Mouse (Mus musculus): Measurements from ENCODE around the gene H2-K1. TPM values are rescaled to one million over a fixed set of nuclear protein-coding genes. Genes with fewer than 3 reads are reported as not detected.

Gene H2-K1
- polyA plus RNA-seq, 1 experiment from 2014 or later: 18.3 TPM

GRCm38 (mm10) chr17:34032806-34033205, 32.7 kb upstream of the H2-K1 start:
- Histone ChIP-seq H3K4me2 (peak overlapping the region; percentile 92), H3K27me3 (replicated peaks) (peaks cover 7% of the 10 kb centered on the region), H3K4me3 (peak overlapping the region; percentile 92), H3K27ac (ENCODE audit: poor library complexity, severe bottlenecking) (peak overlapping the region; percentile 94; the same call in 1 of the 2 replicates), H3K9ac (peak overlapping the region; percentile 94), H3K9me3 (replicated peaks) (no peaks in the 10 kb centered on the region), H3K36me3 (peaks cover 61% of the 10 kb centered on the region), H3K4me1 (replicated peaks) (peaks cover 46% of the 10 kb centered on the region)
- no peak for ATAC-seq (ENCODE audit: insufficient number of reproducible peaks, low FRiP score)
- WGBS: 50% methylated on average over 9 of the region's 9 CpGs

GRCm38 (mm10) chr17:34032174-34032632, 32.1 kb upstream of the H2-K1 start:
- ATAC-seq (ENCODE audit: insufficient number of reproducible peaks, low FRiP score): peak; percentile 44
- under 1% methylated on average over 47 of the region's 48 CpGs for WGBS
- Histone ChIP-seq H3K4me1 (replicated peaks) (peaks cover 48% of the 10 kb centered on the region), H3K9ac (peak overlapping the region; percentile 94), H3K36me3 (peaks cover 55% of the 10 kb centered on the region), H3K27ac (ENCODE audit: poor library complexity, severe bottlenecking) (peak overlapping the region; percentile 94), H3K4me2 (peak overlapping the region; percentile 92), H3K4me3 (peak overlapping the region; percentile 92), H3K27me3 (replicated peaks) (peaks cover 1% of the 10 kb centered on the region; the same call in 1 of the 2 replicates), H3K9me3 (replicated peaks) (no peaks in the 10 kb centered on the region)

GRCm38 (mm10) chr17:34031465-34032173, 31.5 kb upstream of the H2-K1 start, which contains the start of the genes Slc39a7 and Rxrb:
Slc39a7 (minus strand) TSS chr17:34031682.
Rxrb (plus strand) TSS chr17:34031812.
- Histone ChIP-seq H3K4me3 (peak within 1 kb of the TSS; percentile 92), H3K27me3 (replicated peaks) (no peaks in the 10 kb centered on the region), H3K4me1 (replicated peaks) (peaks cover 54% of the 10 kb centered on the region), H3K4me2 (peak within 1 kb of the TSS; percentile 92), H3K9me3 (replicated peaks) (no peaks in the 10 kb centered on the region), H3K27ac (ENCODE audit: poor library complexity, severe bottlenecking) (peak within 1 kb of the TSS; percentile 94), H3K36me3 (peaks cover 49% of the 10 kb centered on the region), H3K9ac (peak within 1 kb of the TSS; percentile 94)
- WGBS: under 1% methylated on average over 77 of the region's 88 CpGs
- ATAC-seq (ENCODE audit: insufficient number of reproducible peaks, low FRiP score): peak; percentile 83

- Histone ChIP-seq H3K36me3 (peaks cover 42% of the 10 kb centered on the region), H3K4me3 (peak overlapping the region; percentile 92), H3K27ac (ENCODE audit: poor library complexity, severe bottlenecking) (peak overlapping the region; percentile 94), H3K4me2 (peak overlapping the region; percentile 92), H3K4me1 (replicated peaks) (peaks cover 61% of the 10 kb centered on the region), H3K27me3 (replicated peaks) (no peaks in the 10 kb centered on the region), H3K9me3 (replicated peaks) (no peaks in the 10 kb centered on the region), H3K9ac (peak overlapping the region; percentile 94)
- 5% methylated on average over 20 of the region's 20 CpGs for WGBS
- peak; percentile 1; the same call in 1 of the 2 replicates for ATAC-seq (ENCODE audit: insufficient number of reproducible peaks, low FRiP score)
These were observed 30.7 kb upstream of the H2-K1 start for GRCm38 (mm10) chr17:34030861-34031326.

GRCm38 (mm10) chr17:34029890-34030595, 29.9 kb upstream of the H2-K1 start:
- Histone ChIP-seq H3K9ac (peak overlapping the region; percentile 94), H3K9me3 (replicated peaks) (no peaks in the 10 kb centered on the region), H3K4me2 (peak overlapping the region; percentile 92), H3K27ac (ENCODE audit: poor library complexity, severe bottlenecking) (peak overlapping the region; percentile 17; the same call in 1 of the 2 replicates), H3K4me1 (replicated peaks) (peaks cover 70% of the 10 kb centered on the region), H3K4me3 (peak overlapping the region; percentile 92), H3K36me3 (peaks cover 33% of the 10 kb centered on the region), H3K27me3 (replicated peaks) (no peaks in the 10 kb centered on the region)
- no peak for ATAC-seq (ENCODE audit: insufficient number of reproducible peaks, low FRiP score)
- WGBS: 76% methylated on average over 21 of the region's 21 CpGs

- 86% methylated on average over 18 of the region's 18 CpGs for WGBS
- H3K36me3 ChIP-seq: peaks cover 28% of the 10 kb centered on the region
- H3K4me3 ChIP-seq: peak overlapping the region; percentile 92
- H3K9me3 ChIP-seq (replicated peaks): no peaks in the 10 kb centered on the region
- peak overlapping the region; percentile 92 for H3K4me2 ChIP-seq
- H3K9ac ChIP-seq: peak overlapping the region; percentile 94
- H3K27me3 ChIP-seq (replicated peaks): no peaks in the 10 kb centered on the region
- H3K27ac ChIP-seq (ENCODE audit: poor library complexity, severe bottlenecking): no peak overlapping the region
- H3K4me1 ChIP-seq (replicated peaks): peaks cover 70% of the 10 kb centered on the region
- ATAC-seq (ENCODE audit: insufficient number of reproducible peaks, low FRiP score): no peak
These were observed 29.2 kb upstream of the H2-K1 start for GRCm38 (mm10) chr17:34029150-34029889.

GRCm38 (mm10) chr17:34028501-34029149, 28.5 kb upstream of the H2-K1 start:
- Histone ChIP-seq H3K4me3 (peak overlapping the region; percentile 66), H3K4me2 (peak overlapping the region; percentile 88), H3K9ac (no peak overlapping the region), H3K9me3 (replicated peaks) (no peaks in the 10 kb centered on the region), H3K27me3 (replicated peaks) (no peaks in the 10 kb centered on the region), H3K27ac (ENCODE audit: poor library complexity, severe bottlenecking) (0 out of 2 replicates have a peak overlapping the region, but pooled peaks have one; percentile 12), H3K4me1 (replicated peaks) (peaks cover 70% of the 10 kb centered on the region), H3K36me3 (peaks cover 22% of the 10 kb centered on the region)
- no peak for ATAC-seq (ENCODE audit: insufficient number of reproducible peaks, low FRiP score)
- WGBS: 68% methylated on average over 17 of the region's 17 CpGs

DNA sequence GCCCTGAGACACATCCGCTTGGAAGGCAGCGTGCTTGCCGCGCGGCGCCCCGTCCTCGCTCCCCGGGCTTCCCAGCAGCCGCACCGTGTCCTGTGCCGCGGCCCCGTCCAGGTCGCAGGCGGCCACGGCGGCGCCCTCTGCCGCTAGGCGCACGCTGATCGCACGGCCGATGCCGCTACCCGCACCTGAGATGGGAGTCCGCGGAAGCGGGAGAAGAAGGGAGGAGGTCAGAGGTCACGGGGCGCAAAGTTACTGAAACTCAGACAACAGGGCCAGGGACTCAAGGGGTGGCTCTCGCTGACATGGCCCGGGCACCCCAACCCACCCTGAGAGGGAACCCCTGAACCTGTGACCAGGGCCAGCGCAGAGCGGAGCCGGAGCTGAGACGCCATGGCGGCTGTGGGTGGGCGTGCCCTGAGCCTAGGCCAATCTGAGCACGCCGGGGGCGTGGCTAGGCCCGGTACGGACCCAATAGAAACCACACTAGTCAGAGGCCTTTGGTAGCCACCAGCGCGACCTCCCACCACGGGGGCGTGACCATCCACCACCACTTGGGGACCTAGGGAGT, 27.6 kb upstream of the H2-K1 start, which contains the start of gene H2-Ke6:
Gene H2-Ke6, minus strand, starts transcription at position 405 of the 568 bp plus-strand sequence.
- peak; percentile 81 for ATAC-seq (ENCODE audit: insufficient number of reproducible peaks, low FRiP score)
- WGBS: 0% methylated on average over 47 of the region's 49 CpGs
- H3K27ac ChIP-seq (ENCODE audit: poor library complexity, severe bottlenecking): peak within 1 kb of the TSS; percentile 65
- H3K9ac ChIP-seq: peak within 1 kb of the TSS; percentile 71
- no peaks in the 10 kb centered on the region for H3K9me3 ChIP-seq (replicated peaks)
- no peaks in the 10 kb centered on the region for H3K27me3 ChIP-seq (replicated peaks)
- H3K4me1 ChIP-seq (replicated peaks): peaks cover 63% of the 10 kb centered on the region
- H3K4me2 ChIP-seq: peak within 1 kb of the TSS; percentile 88
- H3K4me3 ChIP-seq: peak within 1 kb of the TSS; percentile 66
- peaks cover 26% of the 10 kb centered on the region for H3K36me3 ChIP-seq

DNA sequence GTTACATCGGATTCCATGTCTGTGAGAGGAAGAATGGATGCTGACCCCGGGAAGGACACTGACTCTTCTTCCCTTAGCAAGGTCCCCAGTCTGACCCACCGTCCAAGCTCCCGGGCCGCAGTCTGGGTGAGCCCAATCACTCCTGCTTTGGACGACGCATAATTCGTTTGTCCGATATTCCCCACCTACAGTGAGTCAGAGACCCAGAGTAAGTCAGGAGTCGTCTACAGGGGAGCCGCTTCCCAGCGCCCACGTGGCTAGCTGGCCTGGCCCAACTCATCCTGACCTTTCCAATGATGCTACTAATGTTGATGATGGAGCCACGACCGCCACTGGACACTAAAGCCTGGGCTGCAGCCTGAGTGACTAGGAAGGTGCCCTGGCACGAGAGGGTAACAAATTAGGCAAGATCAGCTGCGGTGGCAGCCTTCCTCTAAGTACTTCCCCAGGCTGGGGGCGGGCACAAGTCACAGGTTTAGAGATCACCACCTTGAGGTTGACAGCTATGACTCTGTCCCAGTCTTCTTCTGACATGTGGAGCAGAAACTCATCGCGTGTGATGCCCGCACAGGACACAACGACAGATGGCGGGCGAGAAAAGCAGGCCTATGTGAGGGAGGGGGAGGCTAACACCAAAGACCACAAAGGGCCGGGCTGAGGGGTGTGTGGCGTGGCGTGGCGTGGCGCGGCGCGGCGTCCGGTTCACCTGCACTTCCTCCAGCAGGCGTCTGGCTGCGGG, 26.9 kb upstream of the H2-K1 start:
- H3K4me1 ChIP-seq (replicated peaks): peaks cover 58% of the 10 kb centered on the region

More for the DNA sequence above, 26.9 kb upstream of the H2-K1 start:
- peaks cover 32% of the 10 kb centered on the region for H3K36me3 ChIP-seq
- WGBS: 10% methylated on average over 36 of the region's 36 CpGs
- ATAC-seq (ENCODE audit: insufficient number of reproducible peaks, low FRiP score): no peak
- peak overlapping the region; percentile 88 for H3K4me2 ChIP-seq
- H3K9me3 ChIP-seq (replicated peaks): no peaks in the 10 kb centered on the region
- H3K27ac ChIP-seq (ENCODE audit: poor library complexity, severe bottlenecking): peak overlapping the region; percentile 65
- H3K4me3 ChIP-seq: peak overlapping the region; percentile 66
- peak overlapping the region; percentile 71 for H3K9ac ChIP-seq
- H3K27me3 ChIP-seq (replicated peaks): no peaks in the 10 kb centered on the region
